Mouse (Mus musculus) lung, embryonic 16.5 days (tissue): ENCODE measurements around the gene Abcb4. TPM values are rescaled to one million over a fixed set of nuclear protein-coding genes. Genes with fewer than 3 reads are reported as not detected.
"Not testable (repeated sequence)": the region's sequence is repeated elsewhere in the genome, so short reads cannot be mapped to it uniquely, and the experiment has no call there.

Experiments
- ATAC-seq: fragments of 200-750 bp; cut with Nextera tagmentation; 2 replicates; pipeline ENCODE4 v1.8.0; 2017; ENCODE audit warnings: low read depth, mild to moderate bottlenecking, moderate library complexity
- H3K27ac ChIP-seq: fragments of 300-500 bp; sonication (generic); 2 replicates; pipeline ENCODE4 v1.5.1; 2014; ENCODE audit warnings: mild to moderate bottlenecking, control low read depth, low read length
- H3K27me3 ChIP-seq: fragments of 300-500 bp; sonication (generic); 2 replicates; pipeline ENCODE4 v1.6.1; 2014; ENCODE audit warnings: low read depth, low read length, mixed read lengths; ENCODE audit not compliant: control insufficient read depth, insufficient read depth
- H3K36me3 ChIP-seq: fragments of 300-500 bp; sonication (generic); 2 replicates; pipeline ENCODE4 v1.6.1; 2014; ENCODE audit warnings: low read length; ENCODE audit not compliant: control insufficient read depth, insufficient read depth
- H3K4me1 ChIP-seq: fragments of 300-500 bp; sonication (generic); replicated peaks from 2 replicates; pipeline ENCODE4 v1.6.1; 2014; ENCODE audit warnings: low read length, mixed read lengths; ENCODE audit not compliant: control insufficient read depth, insufficient read depth
- H3K4me2 ChIP-seq: fragments of 300-500 bp; sonication (generic); 2 replicates; pipeline ENCODE4 v1.6.1; 2014; ENCODE audit warnings: low read depth, low read length, control low read depth
- H3K4me3 ChIP-seq: fragments of 300-500 bp; sonication (generic); 2 replicates; pipeline ENCODE4 v1.5.1; 2014; ENCODE audit warnings: mild to moderate bottlenecking, low read length, control low read depth
- H3K9ac ChIP-seq: fragments of 300-500 bp; sonication (generic); 2 replicates; pipeline ENCODE4 v1.6.1; 2014; ENCODE audit warnings: low read length, control low read depth
- H3K9me3 ChIP-seq: fragments of 300-500 bp; sonication (generic); 2 replicates; pipeline ENCODE4 v1.6.1; 2016; ENCODE audit warnings: low read length; ENCODE audit not compliant: control insufficient read depth
- WGBS: fragments of 180-500 bp; shearing (Covaris S2); extraction: QIAGEN DNeasy Blood & Tissue Kit; methylation state at CpG from one replicate; pipeline ENCODE4 v1.1.7; 2014; 5-methylcytosine and 5-hydroxymethylcytosine counted together
- polyA plus RNA-seq: library from polyadenylated mRNA; unstranded; fragments of >200 nt; fragmentation: Nextera tagmentation; extraction: Ambion mirVana; gene quantifications from 2 replicates; pipeline ENCODE4 v1.2.1, GENCODE M21; 2015

Abcb4 gene
- polyA plus RNA-seq, 1 experiment from 2014 or later: 0.13 TPM

DNA sequence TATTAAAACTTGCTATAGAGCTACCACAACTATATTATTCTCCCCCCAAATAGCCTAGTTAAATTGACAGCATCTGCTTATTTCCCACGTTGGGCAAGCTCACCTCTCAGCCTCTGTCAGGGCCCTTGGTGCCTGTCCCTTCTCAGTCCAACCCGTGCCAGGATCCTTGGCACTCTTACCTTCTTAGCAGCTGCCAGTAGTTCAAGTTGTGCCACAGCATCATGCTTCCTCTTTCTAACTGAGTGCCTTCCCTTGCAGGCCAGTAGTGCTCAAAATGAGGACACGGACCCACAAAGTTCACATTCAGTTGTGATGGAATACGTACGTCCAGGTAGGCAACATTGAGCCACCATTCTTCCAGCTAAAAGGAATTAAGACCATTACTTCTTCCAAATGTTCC is 94.4 kb downstream of the Abcb4 start:
- H3K27ac ChIP-seq: no peak overlapping the region
- H3K36me3 ChIP-seq: peaks cover 4% of the 10 kb centered on the region; the same call in 1 of the 2 replicates
- no peaks in the 10 kb centered on the region for H3K27me3 ChIP-seq
- 86% methylated on average over 5 of the region's 5 CpGs for WGBS
- H3K9me3 ChIP-seq: no peaks in the 10 kb centered on the region
- H3K4me3 ChIP-seq: no peak overlapping the region
- no peaks in the 10 kb centered on the region for H3K4me1 ChIP-seq
- no peak overlapping the region for H3K9ac ChIP-seq
- no peak overlapping the region for H3K4me2 ChIP-seq
- no peak for ATAC-seq

DNA sequence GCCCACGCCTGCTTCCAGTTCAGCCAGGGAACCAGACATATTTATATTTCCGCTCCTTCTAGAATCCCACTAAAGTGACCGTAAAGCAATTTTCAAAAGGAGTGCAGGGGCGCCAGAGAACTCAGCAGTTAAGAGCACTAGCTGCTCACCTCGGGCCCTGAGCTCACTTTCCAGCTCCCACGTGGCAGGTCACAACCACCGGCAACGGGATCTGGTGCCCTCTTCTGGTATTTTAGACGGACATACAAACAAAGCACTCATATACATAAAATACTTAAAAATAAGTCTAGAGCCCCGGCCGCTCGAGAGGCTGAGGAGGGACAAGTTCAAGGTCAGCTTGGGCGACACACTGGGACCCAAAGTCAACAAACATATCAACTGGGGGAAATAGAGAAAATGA is 97.0 kb downstream of the Abcb4 start:
- Histone ChIP-seq H3K4me1 (no peaks in the 10 kb centered on the region), H3K27me3 (no peaks in the 10 kb centered on the region), H3K4me3 (no peak overlapping the region), H3K36me3 (peaks cover 7% of the 10 kb centered on the region), H3K4me2 (no peak overlapping the region), H3K27ac (no peak overlapping the region), H3K9me3 (no peaks in the 10 kb centered on the region), H3K9ac (no peak overlapping the region)
- no peak for ATAC-seq
- WGBS: 81% methylated on average over 13 of the region's 13 CpGs

GRCm38 (mm10) chr5:8991626-8992025 is 98.1 kb downstream of the Abcb4 start:
- no peak for ATAC-seq
- WGBS: 84% methylated on average over 16 of the region's 16 CpGs

GRCm38 (mm10) chr5:8995966-8996685 is 102.6 kb downstream of the Abcb4 start:
- Histone ChIP-seq H3K4me2 (peak overlapping the region; percentile 76), H3K27ac (peak overlapping the region; percentile 65; the same call in 1 of the 2 replicates), H3K36me3 (peaks cover 2% of the 10 kb centered on the region; the same call in 1 of the 2 replicates), H3K4me1 (no peaks in the 10 kb centered on the region; the same call in 1 of the 2 replicates), H3K9me3 (no peaks in the 10 kb centered on the region), H3K27me3 (no peaks in the 10 kb centered on the region), H3K9ac (peak overlapping the region; percentile 78), H3K4me3 (peak overlapping the region; percentile 63)
- 12% methylated on average over 13 of the region's 13 CpGs for WGBS
- no peak for ATAC-seq

More at GRCm38 (mm10) chr5:8991626-8992025, 98.1 kb downstream of the Abcb4 start:
- H3K4me2 ChIP-seq: no peak overlapping the region
- H3K36me3 ChIP-seq: peaks cover 7% of the 10 kb centered on the region
- H3K4me3 ChIP-seq: no peak overlapping the region
- no peak overlapping the region for H3K27ac ChIP-seq
- H3K4me1 ChIP-seq: no peaks in the 10 kb centered on the region; the same call in 1 of the 2 replicates
- no peak overlapping the region for H3K9ac ChIP-seq
- H3K27me3 ChIP-seq: no peaks in the 10 kb centered on the region
- H3K9me3 ChIP-seq: no peaks in the 10 kb centered on the region

DNA sequence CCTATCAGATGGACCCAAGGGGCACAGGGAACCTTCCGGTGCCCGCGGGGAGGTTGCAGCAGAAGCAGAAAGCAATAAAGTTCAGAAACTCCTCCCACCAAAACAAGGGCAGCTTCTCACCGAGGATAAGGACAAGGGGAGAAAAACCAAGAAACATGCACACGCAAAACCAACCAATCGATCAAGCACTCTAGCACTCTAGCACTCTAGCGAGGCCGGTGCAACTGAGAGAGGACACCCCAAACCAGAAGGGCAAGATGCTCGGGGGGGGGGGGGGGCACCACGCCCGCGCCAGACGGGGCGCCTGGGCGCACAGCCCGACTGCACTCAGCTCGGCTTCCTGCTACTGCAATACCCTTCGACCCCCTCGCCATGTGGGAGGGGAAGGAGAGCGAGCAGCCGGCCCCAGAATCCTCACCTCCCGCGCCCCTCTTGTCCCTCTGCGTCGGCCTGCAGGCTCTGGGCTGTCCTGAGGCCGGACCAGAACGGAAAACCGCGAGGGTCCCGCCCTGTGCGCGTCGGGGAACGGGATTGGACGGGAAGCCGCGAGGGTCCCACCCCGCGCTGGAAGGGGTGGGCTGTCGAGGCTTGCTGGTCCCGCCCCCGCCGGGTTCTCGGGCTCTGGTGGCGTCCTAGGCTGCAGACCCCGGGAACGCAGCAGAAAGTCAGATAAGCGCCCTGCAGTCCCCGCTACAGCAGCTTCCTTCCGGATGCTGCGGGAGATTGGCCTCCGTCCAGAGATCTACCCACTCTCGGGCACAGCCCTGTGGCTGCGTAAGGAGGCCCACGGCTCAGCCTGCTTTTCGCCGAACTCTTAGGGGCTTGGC is 103.4 kb downstream of the Abcb4 start, which contains the start of gene Crot:
Crot (minus strand) TSS at position 639 of the 827 bp plus-strand sequence.
- Histone ChIP-seq H3K27ac (peak within 1 kb of the TSS; percentile 84), H3K9ac (peak within 1 kb of the TSS; percentile 80), H3K9me3 (no peaks in the 10 kb centered on the region), H3K4me2 (peak within 1 kb of the TSS; percentile 76), H3K4me1 (no peaks in the 10 kb centered on the region; the same call in 1 of the 2 replicates), H3K36me3 (peaks cover 2% of the 10 kb centered on the region; the same call in 1 of the 2 replicates), H3K4me3 (peak within 1 kb of the TSS; percentile 63), H3K27me3 (no peaks in the 10 kb centered on the region)
- peak; percentile 100 for ATAC-seq
- 0% methylated on average over 47 of the region's 57 CpGs for WGBS

- WGBS: 4% methylated on average over 8 of the region's 8 CpGs
- H3K4me2 ChIP-seq: peak overlapping the region; percentile 76
- H3K27ac ChIP-seq: peak overlapping the region; percentile 84
- H3K9ac ChIP-seq: peak overlapping the region; percentile 80
- H3K4me1 ChIP-seq: no peaks in the 10 kb centered on the region; the same call in 1 of the 2 replicates
- ATAC-seq: peak; percentile 29
- peak overlapping the region; percentile 63 for H3K4me3 ChIP-seq
- H3K9me3 ChIP-seq: no peaks in the 10 kb centered on the region
- peaks cover 2% of the 10 kb centered on the region; the same call in 1 of the 2 replicates for H3K36me3 ChIP-seq
- no peaks in the 10 kb centered on the region for H3K27me3 ChIP-seq
Observed at GRCm38 (mm10) chr5:8997513-8997895, 104.0 kb downstream of the Abcb4 start.

DNA sequence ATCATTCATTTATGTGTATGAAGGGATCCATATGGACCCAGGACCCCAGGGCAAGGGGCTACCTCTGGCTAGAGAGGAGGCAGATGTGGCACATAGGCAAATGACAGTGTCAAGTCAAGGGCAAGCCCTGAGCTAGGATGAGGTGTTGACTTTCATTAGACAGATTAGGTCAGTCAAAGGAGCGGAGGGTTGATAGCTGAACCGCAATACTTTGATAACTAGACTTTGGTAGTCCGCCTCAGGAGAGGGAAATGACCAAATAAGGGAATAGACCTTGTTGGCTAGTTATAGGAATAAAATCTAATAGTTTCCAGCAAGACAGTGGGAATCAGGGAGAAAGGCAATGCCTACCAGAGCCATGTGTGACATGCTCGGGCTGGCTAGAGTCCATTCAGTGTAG is 105.6 kb downstream of the Abcb4 start:
- Histone ChIP-seq H3K4me2 (no peak overlapping the region), H3K9ac (no peak overlapping the region), H3K27me3 (no peaks in the 10 kb centered on the region), H3K36me3 (no peaks in the 10 kb centered on the region), H3K4me3 (no peak overlapping the region), H3K9me3 (no peaks in the 10 kb centered on the region), H3K4me1 (no peaks in the 10 kb centered on the region; the same call in 1 of the 2 replicates), H3K27ac (no peak overlapping the region)
- WGBS: 60% methylated on average over 4 of the region's 4 CpGs
- ATAC-seq: no peak

DNA sequence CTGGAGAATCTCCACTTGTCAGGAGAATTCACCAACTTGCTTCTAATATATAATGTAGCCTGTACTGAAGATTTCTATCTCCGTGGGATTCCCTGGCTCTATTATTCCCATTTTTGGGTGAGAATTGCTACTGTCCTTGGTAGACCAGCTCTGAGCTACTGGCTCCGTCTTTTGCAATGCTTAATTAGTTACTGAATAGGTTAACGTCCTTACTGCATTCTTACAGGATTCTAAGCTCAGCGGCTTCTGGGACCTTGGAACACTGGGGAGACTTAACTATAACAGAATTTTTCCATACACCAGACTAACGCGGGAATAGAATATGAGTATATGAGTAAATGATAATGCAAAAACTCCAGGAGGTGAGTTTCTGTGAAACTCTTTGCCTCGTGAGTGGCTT is 106.5 kb downstream of the Abcb4 start:
- H3K27me3 ChIP-seq, H3K4me2 ChIP-seq, H3K9me3 ChIP-seq, H3K4me3 ChIP-seq, H3K27ac ChIP-seq, ATAC-seq, H3K9ac ChIP-seq, H3K36me3 ChIP-seq, H3K4me1 ChIP-seq: not testable (repeated sequence)
- WGBS: 40% methylated on average over 7 of the region's 7 CpGs

DNA sequence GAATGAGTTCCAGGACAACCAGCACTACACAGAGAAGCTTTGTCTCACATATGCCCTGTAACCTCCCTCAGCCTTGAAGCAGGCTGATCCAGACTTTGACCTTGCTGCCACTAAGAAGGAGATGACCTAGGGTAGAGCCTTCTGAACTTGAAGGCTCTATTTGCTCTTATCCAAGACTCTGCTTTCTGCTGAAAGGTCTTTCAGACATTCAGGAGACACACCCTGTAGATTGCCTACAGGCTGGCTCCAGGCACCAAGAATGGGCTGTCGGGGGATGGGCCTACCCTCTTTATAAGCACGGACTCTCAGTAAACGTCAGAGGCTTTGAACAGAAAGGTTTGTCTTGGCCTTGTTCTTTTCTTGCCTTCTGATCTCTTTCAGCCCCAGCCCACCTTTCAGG is 113.1 kb downstream of the Abcb4 start:
- H3K4me1 ChIP-seq, H3K9ac ChIP-seq, H3K36me3 ChIP-seq, H3K9me3 ChIP-seq, ATAC-seq, H3K27ac ChIP-seq, H3K4me3 ChIP-seq, H3K4me2 ChIP-seq, H3K27me3 ChIP-seq: not testable (repeated sequence)
- WGBS: 56% methylated on average over 3 of the region's 3 CpGs
